Mouse (Mus musculus): Measurements from ENCODE around the gene BC024978.

GRCm38 (mm10) chr7:27218586-27218985 lies 23.0 kb downstream of the BC024978 start:
- TF ChIP-seq TAL1 (conservative IDR thresholded peaks at IDR 0.05; ENCODE audit: low read depth, low read length): no peak
- TF ChIP-seq CTCF (IDR thresholded peaks at IDR 0.05; ENCODE audit: low read depth, low read length): no peak
- no peak for TF ChIP-seq GATA1 (IDR thresholded peaks at IDR 0.05; ENCODE audit: borderline replicate concordance, low read length)

Data from G1E (cell line).